Mouse (Mus musculus) retina, adult 2 months (tissue): Measurements from ENCODE around the gene Myo6.
A peak's percentile ranks its signal among the peaks of the same experiment; 100 is the strongest.

ENCODE experiments used
- DNase-seq: peaks from one replicate; pipeline ENCODE4 v3.0.0-alpha.2; 2012; ENCODE audit warnings: low read depth, low spot score

Myo6 gene

GRCm38 (mm10) chr9:80164611-80165474 is at the start of gene Myo6:
Myo6 (plus strand) TSS chr9:80165031.
- peak; percentile 88 for DNase-seq

GRCm38 (mm10) chr9:80145992-80146587 is 18.7 kb upstream of the Myo6 start:
- no peak for DNase-seq

GRCm38 (mm10) chr9:80149594-80149993 is 15.2 kb upstream of the Myo6 start:
- DNase-seq = no peak

GRCm38 (mm10) chr9:80155277-80155676 is 9.6 kb upstream of the Myo6 start:
- DNase-seq = no peak

- no peak for DNase-seq
These were observed 8.1 kb upstream of the Myo6 start for GRCm38 (mm10) chr9:80156780-80157179.

- DNase-seq = no peak
These were observed 6.9 kb upstream of the Myo6 start for GRCm38 (mm10) chr9:80157840-80158465.

GRCm38 (mm10) chr9:80158937-80159336 is 5.9 kb upstream of the Myo6 start:
- DNase-seq = no peak

- no peak for DNase-seq
These were observed 3.4 kb upstream of the Myo6 start for GRCm38 (mm10) chr9:80161451-80161850.

GRCm38 (mm10) chr9:80163126-80163723 is 1.6 kb upstream of the Myo6 start:
- DNase-seq = no peak

GRCm38 (mm10) chr9:80164191-80164590 is 640 bp upstream of the Myo6 start:
- DNase-seq = no peak

GRCm38 (mm10) chr9:80165690-80166089 is 859 bp downstream of the Myo6 start:
- no peak for DNase-seq

- no peak for DNase-seq
These were observed 1.6 kb downstream of the Myo6 start for GRCm38 (mm10) chr9:80166425-80166824.

- no peak for DNase-seq
These were observed 2.3 kb downstream of the Myo6 start for GRCm38 (mm10) chr9:80167089-80167488.

- DNase-seq = no peak
These were observed 4.7 kb downstream of the Myo6 start for GRCm38 (mm10) chr9:80169551-80169950.

GRCm38 (mm10) chr9:80171241-80171640 is 6.4 kb downstream of the Myo6 start:
- no peak for DNase-seq

GRCm38 (mm10) chr9:80172396-80173222 is 7.8 kb downstream of the Myo6 start:
- DNase-seq = no peak

- DNase-seq = no peak
These were observed 8.8 kb downstream of the Myo6 start for GRCm38 (mm10) chr9:80173629-80174028.

GRCm38 (mm10) chr9:80176696-80177478 is 12.1 kb downstream of the Myo6 start:
- no peak for DNase-seq

- DNase-seq = no peak
These were observed 13.8 kb downstream of the Myo6 start for GRCm38 (mm10) chr9:80178670-80179069.

- no peak for DNase-seq
These were observed 14.9 kb downstream of the Myo6 start for GRCm38 (mm10) chr9:80179688-80180087.

- no peak for DNase-seq
These were observed 15.9 kb downstream of the Myo6 start for GRCm38 (mm10) chr9:80180771-80181170.
